Mouse (Mus musculus): Measurements from ENCODE around the gene Dnajc7.
"Not testable (repeated sequence)": the region's sequence is repeated elsewhere in the genome, so short reads cannot be mapped to it uniquely, and the experiment has no call there.

Dnajc7 gene

DNA sequence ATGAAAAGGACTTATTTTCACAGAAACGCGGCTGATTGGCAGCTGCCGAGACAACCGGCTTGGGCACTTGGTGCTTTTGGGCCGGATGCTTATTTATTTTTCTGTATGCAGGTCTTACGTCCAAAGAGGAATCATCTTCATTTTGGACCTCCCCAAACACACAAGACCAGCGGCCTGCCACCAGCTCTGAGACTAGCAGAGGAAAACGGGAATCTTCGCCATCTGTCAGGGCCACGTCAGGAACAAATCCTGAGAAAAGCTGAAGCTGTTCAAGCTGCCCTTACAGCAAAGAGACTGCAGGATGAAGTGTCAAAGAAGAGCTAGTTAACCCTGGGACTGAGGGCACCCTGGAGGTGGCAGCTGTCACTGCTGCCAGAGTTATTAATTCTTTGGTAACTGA, 14.5 kb downstream of the Dnajc7 start:
- no peak for DNase-seq (ENCODE audit: low read depth, low spot score)
- Histone ChIP-seq H3K36me3 (ENCODE audit: control insufficient read depth, insufficient read depth, low read length, poor library complexity, severe bottlenecking) (peaks cover 12% of the 10 kb centered on the region), H3K27me3 (ENCODE audit: control insufficient read depth, insufficient read depth, low read length, poor library complexity, severe bottlenecking) (no peaks in the 10 kb centered on the region)

DNA sequence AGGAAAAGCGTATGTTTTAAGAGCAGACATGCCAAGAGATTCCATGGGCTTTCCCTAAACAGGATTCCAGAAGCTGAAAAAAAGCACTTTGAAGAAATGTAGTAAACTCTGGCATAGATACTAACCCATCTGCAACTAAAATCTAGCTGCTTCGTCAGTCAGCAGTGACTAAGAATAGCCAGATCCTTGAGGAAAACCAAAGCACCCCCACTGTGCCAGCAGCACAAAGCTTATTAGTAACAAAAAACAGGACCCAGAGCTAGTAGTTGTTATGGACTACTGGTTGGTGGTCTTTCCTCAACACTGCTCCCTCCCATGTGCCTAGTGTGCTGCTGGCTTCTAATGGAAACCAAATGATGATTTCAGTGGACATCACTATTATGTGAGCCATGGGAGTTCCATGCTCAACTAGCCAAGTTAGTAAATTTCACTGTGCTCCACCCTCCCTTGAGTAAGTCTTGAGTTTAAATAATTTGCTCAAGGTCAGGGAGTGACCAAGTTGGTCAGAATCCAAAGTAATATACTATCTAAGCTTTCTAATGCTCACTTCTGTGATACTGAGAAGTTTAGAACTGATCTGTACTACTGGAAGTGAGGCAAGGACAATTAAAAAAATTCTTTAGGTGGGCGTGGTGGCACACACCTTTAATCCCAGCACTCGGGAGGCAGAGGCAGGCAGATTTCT, 15.5 kb downstream of the Dnajc7 start:
- peaks cover 12% of the 10 kb centered on the region for H3K36me3 ChIP-seq (ENCODE audit: control insufficient read depth, insufficient read depth, low read length, poor library complexity, severe bottlenecking)
- DNase-seq (ENCODE audit: low read depth, low spot score) = no peak
- H3K27me3 ChIP-seq (ENCODE audit: control insufficient read depth, insufficient read depth, low read length, poor library complexity, severe bottlenecking) = no peaks in the 10 kb centered on the region

- DNase-seq (ENCODE audit: low read depth, low spot score) = no peak
- Histone ChIP-seq H3K27me3 (ENCODE audit: control insufficient read depth, insufficient read depth, low read length, poor library complexity, severe bottlenecking) (no peaks in the 10 kb centered on the region), H3K36me3 (ENCODE audit: control insufficient read depth, insufficient read depth, low read length, poor library complexity, severe bottlenecking) (peaks cover 12% of the 10 kb centered on the region)
Observed at GRCm38 (mm10) chr11:100603813-100604212, 16.2 kb downstream of the Dnajc7 start.

DNA sequence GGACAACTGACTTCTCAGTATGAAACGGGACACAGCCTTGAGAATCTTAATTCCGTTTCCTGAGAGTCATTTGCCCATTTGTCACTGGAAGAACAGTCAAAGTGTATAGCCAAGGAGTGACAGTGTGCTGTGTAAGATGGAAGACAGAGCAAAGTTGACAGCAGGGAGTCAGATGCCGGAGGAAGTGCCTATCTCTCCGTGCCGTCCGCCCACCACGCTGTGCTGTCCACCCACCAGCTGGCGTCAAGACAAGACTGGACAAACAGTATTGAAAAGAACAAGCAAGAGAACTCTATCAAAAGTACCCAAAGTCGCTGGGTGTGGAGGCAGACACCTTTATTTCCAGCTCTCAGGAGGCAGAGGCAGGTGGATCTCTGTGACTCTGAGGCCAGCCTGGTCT, 16.8 kb downstream of the Dnajc7 start:
- Histone ChIP-seq H3K27me3 (ENCODE audit: control insufficient read depth, insufficient read depth, low read length, poor library complexity, severe bottlenecking) (no peaks in the 10 kb centered on the region), H3K36me3 (ENCODE audit: control insufficient read depth, insufficient read depth, low read length, poor library complexity, severe bottlenecking) (peaks cover 9% of the 10 kb centered on the region)
- DNase-seq (ENCODE audit: low read depth, low spot score) = no peak

DNA sequence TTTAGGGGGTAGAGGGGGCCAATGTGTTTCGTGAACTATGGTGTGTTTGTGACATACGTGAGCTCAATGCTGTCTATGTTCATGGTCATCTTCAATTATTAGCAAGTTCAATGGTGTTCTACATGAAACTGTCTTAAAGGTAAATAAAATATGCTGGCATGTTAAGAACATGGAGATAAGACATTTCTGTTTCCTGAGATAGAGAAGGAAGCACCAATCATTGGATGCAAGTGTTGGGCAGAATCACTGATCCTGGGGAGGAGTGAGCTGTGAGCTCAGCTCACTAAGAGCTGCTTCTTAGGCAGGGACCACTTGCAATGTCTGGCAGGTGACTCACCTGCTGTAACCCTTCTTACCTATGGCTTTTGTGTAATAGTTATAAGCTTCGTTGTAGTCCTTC, 18.6 kb downstream of the Dnajc7 start:
- no peak for DNase-seq (ENCODE audit: low read depth, low spot score)
- Histone ChIP-seq H3K27me3 (ENCODE audit: control insufficient read depth, insufficient read depth, low read length, poor library complexity, severe bottlenecking) (no peaks in the 10 kb centered on the region), H3K36me3 (ENCODE audit: control insufficient read depth, insufficient read depth, low read length, poor library complexity, severe bottlenecking) (peaks cover 10% of the 10 kb centered on the region)

GRCm38 (mm10) chr11:100598074-100598473, 21.9 kb downstream of the Dnajc7 start:
- DNase-seq (ENCODE audit: low read depth, low spot score) = peak; percentile 79
- peaks cover 10% of the 10 kb centered on the region for H3K36me3 ChIP-seq (ENCODE audit: control insufficient read depth, insufficient read depth, low read length, poor library complexity, severe bottlenecking)
- no peaks in the 10 kb centered on the region for H3K27me3 ChIP-seq (ENCODE audit: control insufficient read depth, insufficient read depth, low read length, poor library complexity, severe bottlenecking)

- DNase-seq (ENCODE audit: low read depth, low spot score) = no peak
- Histone ChIP-seq H3K27me3 (ENCODE audit: control insufficient read depth, insufficient read depth, low read length, poor library complexity, severe bottlenecking) (no peaks in the 10 kb centered on the region), H3K36me3 (ENCODE audit: control insufficient read depth, insufficient read depth, low read length, poor library complexity, severe bottlenecking) (peaks cover 15% of the 10 kb centered on the region)
Observed at GRCm38 (mm10) chr11:100595533-100595932, 24.4 kb downstream of the Dnajc7 start.

DNA sequence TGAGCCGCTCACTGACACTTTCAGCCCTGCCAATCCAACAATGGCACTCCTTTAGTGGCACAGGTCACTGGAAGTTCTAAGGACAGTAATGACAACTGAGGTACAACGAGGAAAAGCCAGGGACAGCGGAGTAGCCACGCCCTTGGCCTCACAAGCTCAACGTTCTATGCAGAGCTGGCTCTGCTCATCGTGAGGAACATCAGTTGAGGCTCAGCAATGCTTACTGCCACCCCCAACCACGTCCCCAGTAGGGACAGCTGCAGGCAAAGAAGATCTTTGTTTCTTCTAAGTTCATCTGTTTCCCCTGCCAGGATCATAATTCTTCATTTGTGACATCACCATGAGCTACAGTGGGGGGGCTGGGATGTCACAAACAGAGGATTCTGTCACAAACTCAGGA, 25.4 kb downstream of the Dnajc7 start:
- H3K36me3 ChIP-seq (ENCODE audit: control insufficient read depth, insufficient read depth, low read length, poor library complexity, severe bottlenecking) = peaks cover 18% of the 10 kb centered on the region
- no peak for DNase-seq (ENCODE audit: low read depth, low spot score)

GRCm38 (mm10) chr11:100592346-100593046, 27.5 kb downstream of the Dnajc7 start:
- peaks cover 19% of the 10 kb centered on the region for H3K36me3 ChIP-seq (ENCODE audit: control insufficient read depth, insufficient read depth, low read length, poor library complexity, severe bottlenecking)
- no peaks in the 10 kb centered on the region for H3K27me3 ChIP-seq (ENCODE audit: control insufficient read depth, insufficient read depth, low read length, poor library complexity, severe bottlenecking)
- no peak for DNase-seq (ENCODE audit: low read depth, low spot score)

More for the DNA sequence above, 25.4 kb downstream of the Dnajc7 start:
- no peaks in the 10 kb centered on the region for H3K27me3 ChIP-seq (ENCODE audit: control insufficient read depth, insufficient read depth, low read length, poor library complexity, severe bottlenecking)

GRCm38 (mm10) chr11:100588462-100588861, 31.5 kb downstream of the Dnajc7 start:
- peaks cover 14% of the 10 kb centered on the region for H3K36me3 ChIP-seq (ENCODE audit: control insufficient read depth, insufficient read depth, low read length, poor library complexity, severe bottlenecking)
- no peaks in the 10 kb centered on the region for H3K27me3 ChIP-seq (ENCODE audit: control insufficient read depth, insufficient read depth, low read length, poor library complexity, severe bottlenecking)
- peak; percentile 37 for DNase-seq (ENCODE audit: low read depth, low spot score)

DNA sequence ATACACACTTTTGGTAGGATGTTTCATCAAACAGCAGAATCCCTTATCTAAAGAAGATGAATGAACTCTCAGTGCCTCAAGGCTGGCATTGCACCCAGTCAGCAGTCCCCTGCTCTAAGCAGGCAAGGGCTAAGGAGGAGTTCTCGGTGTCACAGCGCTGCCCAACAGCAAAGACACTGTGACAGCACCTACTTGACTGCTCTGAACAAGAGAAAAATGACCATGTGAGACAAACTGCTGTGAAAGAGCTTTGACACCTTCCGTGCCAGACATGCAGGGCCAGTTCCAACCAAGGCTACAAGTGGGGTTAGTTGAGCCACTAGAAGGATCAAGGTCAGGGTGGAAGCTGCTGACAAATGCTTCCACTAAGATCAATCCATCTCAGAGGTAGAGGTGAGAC, 34.8 kb downstream of the Dnajc7 start:
- H3K27me3 ChIP-seq (ENCODE audit: control insufficient read depth, insufficient read depth, low read length, poor library complexity, severe bottlenecking) = no peaks in the 10 kb centered on the region
- no peak for DNase-seq (ENCODE audit: low read depth, low spot score)
- H3K36me3 ChIP-seq (ENCODE audit: control insufficient read depth, insufficient read depth, low read length, poor library complexity, severe bottlenecking) = peaks cover 15% of the 10 kb centered on the region

- peaks cover 11% of the 10 kb centered on the region for H3K36me3 ChIP-seq (ENCODE audit: control insufficient read depth, insufficient read depth, low read length, poor library complexity, severe bottlenecking)
- DNase-seq (ENCODE audit: low read depth, low spot score) = peak; percentile 72
- H3K27me3 ChIP-seq (ENCODE audit: control insufficient read depth, insufficient read depth, low read length, poor library complexity, severe bottlenecking) = no peaks in the 10 kb centered on the region
Observed at GRCm38 (mm10) chr11:100584561-100584961, 35.4 kb downstream of the Dnajc7 start.

- Histone ChIP-seq H3K36me3 (ENCODE audit: control insufficient read depth, insufficient read depth, low read length, poor library complexity, severe bottlenecking) (peaks cover 13% of the 10 kb centered on the region), H3K27me3 (ENCODE audit: control insufficient read depth, insufficient read depth, low read length, poor library complexity, severe bottlenecking) (no peaks in the 10 kb centered on the region)
- peak; percentile 53 for DNase-seq (ENCODE audit: low read depth, low spot score)
Observed at GRCm38 (mm10) chr11:100582836-100583235, 37.1 kb downstream of the Dnajc7 start.

GRCm38 (mm10) chr11:100582413-100582812, 37.6 kb downstream of the Dnajc7 start:
- H3K27me3 ChIP-seq (ENCODE audit: control insufficient read depth, insufficient read depth, low read length, poor library complexity, severe bottlenecking); DNase-seq (ENCODE audit: low read depth, low spot score): not testable (repeated sequence)
- peaks cover 13% of the 10 kb centered on the region for H3K36me3 ChIP-seq (ENCODE audit: control insufficient read depth, insufficient read depth, low read length, poor library complexity, severe bottlenecking)

DNA sequence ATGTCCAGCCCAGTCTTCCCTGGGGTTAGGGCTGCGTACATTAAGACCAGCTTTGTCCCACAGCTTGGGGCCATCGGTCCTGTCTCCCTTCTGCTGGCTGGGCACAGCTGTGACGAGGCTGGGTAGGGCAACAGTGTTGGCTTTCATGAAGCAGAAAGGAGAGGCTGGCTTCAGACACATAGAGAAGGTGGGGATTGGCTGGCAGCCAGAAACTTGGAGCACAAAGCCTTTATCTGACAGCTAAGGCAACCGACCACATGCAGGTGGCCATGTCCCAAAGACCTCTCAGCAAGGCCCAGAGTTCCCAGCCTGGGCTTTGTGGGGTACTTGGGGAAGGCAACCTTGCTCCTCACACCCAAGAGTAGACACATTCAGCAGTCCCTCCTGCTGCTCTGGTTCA, 38.2 kb downstream of the Dnajc7 start:
- no peak for DNase-seq (ENCODE audit: low read depth, low spot score)

More for the DNA sequence above, 38.2 kb downstream of the Dnajc7 start:
- Histone ChIP-seq H3K27me3 (ENCODE audit: control insufficient read depth, insufficient read depth, low read length, poor library complexity, severe bottlenecking) (no peaks in the 10 kb centered on the region), H3K36me3 (ENCODE audit: control insufficient read depth, insufficient read depth, low read length, poor library complexity, severe bottlenecking) (peaks cover 15% of the 10 kb centered on the region)
